Mouse (Mus musculus): Measurements from ENCODE around the gene Olfr288.

- TF ChIP-seq CTCF (IDR thresholded peaks at IDR 0.05; ENCODE audit: low read depth) (no peak), EP300 (optimal IDR thresholded peaks at IDR 0.05) (no peak)
These were observed at the start of gene Olfr288 for GRCm38 (mm10) chr15:98195442-98195841.
